Mouse (Mus musculus): ENCODE measurements around the gene Kdelc2. TPM values are rescaled to one million over a fixed set of nuclear protein-coding genes. Genes with fewer than 3 reads are reported as not detected.
A peak's percentile ranks its signal among the peaks of the same experiment; 100 is the strongest.

Gene Kdelc2
- total RNA-seq, 2 experiments from 2014 or later, result 15.0 to 17.8 TPM

- intact Hi-C loops (cut with DNase I), result no loop called here
- DNase-seq, result no peak
Measured at GRCm38 (mm10) chr9:53381113-53381615, 2.7 kb upstream of the Kdelc2 start.

DNA sequence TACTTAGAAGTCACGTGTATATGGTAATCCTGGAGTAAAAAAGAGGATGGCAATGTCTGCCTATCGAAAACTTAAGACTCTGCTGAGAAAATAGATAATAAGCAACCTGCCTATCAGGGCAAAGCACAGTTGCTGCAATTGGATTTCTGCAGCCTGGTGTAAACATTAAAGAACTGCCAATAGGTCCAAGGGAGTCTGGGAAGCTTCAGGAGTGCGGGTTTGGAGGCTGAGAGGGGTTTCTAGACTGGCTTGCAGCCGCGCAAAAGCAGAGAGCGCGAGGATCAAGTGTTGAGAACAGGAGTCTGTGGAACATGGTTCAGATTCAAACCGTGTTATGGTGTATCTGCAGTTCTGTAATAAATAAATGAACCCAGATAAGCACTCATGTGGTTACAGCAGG is 1.0 kb downstream of the Kdelc2 start:
- intact Hi-C loops (cut with DNase I), result no loop called here
- no peak for DNase-seq

DNA sequence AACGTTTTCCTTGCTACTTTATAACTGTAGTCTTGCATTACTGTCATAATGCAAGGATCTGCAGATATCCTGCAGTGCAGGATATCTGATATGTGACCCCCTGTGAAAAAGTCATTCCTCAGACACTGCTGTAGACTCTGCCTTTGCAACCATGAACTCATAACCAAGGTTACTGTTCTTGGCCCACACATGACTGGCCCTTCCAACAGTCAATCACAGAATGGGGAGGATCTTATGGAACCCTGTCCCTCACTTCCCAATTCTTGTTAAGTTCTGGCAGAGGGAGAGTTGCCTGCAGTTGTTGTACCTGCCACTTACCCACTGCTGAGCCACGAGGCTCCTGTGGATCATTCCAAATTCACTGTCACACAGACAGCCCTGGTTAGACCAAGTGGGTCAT is 3.6 kb downstream of the Kdelc2 start:
- no peak for DNase-seq
- intact Hi-C loops (cut with DNase I), result no loop called here

DNA sequence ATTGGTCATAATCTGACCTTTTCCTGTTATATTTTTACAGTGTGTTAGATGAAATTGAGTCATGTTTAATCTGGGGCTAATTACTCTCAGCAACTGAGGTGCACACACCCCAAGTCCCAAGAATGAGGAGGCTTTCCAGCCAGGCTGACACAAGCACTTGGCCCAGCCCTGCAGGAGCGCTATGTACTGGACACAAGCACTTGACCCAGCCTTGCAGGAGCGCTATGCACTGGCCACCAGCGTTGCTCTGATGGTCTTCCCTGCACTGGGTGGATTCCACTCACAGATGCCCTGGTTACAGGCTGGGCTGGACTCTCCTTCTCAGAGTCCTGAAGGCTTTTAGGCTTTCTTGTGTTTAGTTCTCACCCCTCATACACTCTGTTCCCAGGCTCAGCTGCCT is 5.3 kb downstream of the Kdelc2 start:
- intact Hi-C loops (cut with DNase I), result no loop called here
- no peak for DNase-seq

GRCm38 (mm10) chr9:53390136-53390535 is 6.3 kb downstream of the Kdelc2 start:
- intact Hi-C loops (cut with DNase I), result no loop called here
- no peak for DNase-seq

DNA sequence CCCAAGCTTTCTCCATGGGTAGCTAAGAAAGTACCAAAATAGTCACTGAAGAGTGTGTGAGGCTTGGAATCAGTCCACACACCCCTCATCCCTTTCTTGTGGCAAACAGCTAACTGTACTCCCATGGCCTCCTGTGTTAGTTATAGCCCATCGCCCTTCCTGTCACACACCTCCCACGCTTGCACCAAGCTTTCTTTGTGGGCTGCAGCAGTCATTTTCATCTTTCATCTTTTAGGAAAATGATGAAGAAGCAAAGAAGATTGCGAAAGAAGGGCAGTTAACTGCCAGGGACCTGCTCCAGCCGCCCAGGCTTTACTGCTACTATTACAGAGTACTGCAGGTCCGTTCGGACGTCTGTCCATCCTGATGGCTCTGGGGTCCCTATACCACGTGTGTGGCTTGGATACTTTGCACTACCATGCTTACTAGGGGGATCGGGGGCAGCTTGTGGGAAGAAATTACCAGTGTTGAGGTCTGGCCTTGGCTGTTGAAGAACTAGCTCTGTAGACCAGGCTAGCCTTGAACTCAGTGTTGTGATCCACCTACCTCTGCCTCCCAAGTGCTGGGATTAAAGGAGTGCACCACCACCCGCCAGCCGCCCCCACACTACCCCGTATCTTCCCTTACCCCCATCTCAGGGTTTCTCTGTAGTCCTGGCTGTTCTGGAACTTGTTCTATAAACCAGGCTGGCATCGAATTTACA is 14.0 kb downstream of the Kdelc2 start:
- no peak for DNase-seq
- intact Hi-C loops (cut with DNase I), result loop anchor here (1.0 kb wide), 1 partner anchor 144 kb away; no protein-coding TSS in a partner anchor

GRCm38 (mm10) chr9:53398388-53398700 is 14.5 kb downstream of the Kdelc2 start:
- intact Hi-C loops (cut with DNase I), result loop anchor here (1.0 kb wide), 1 partner anchor 144 kb away; no protein-coding TSS in a partner anchor
- DNase-seq, result peak; percentile 48 to 73

- DNase-seq, result no peak
- intact Hi-C loops (cut with DNase I), result no loop called here
Measured at GRCm38 (mm10) chr9:53399537-53399936, 15.7 kb downstream of the Kdelc2 start.

GRCm38 (mm10) chr9:53400696-53401095 is 16.9 kb downstream of the Kdelc2 start:
- intact Hi-C loops (cut with DNase I), result no loop called here
- DNase-seq, result no peak

DNA sequence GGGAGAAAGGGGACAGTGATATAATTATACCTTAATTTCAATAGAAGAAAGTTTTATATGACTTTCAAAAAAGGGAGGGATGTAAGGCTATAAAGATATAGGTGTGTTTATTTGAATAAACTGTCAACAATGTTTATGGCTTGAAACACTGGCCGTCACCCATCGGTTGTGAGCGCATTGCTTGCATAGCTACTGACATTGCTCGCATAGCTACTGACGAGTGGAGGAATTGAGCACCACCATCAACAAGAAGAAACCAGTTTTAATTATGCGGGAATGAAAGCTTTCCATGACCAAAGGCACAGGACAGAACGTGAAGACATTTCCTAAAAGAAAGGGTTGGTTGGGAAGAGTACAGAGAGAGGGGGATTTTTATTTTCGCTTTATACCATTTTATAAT is 17.3 kb downstream of the Kdelc2 start:
- DNase-seq, result no peak
- intact Hi-C loops (cut with DNase I), result no loop called here

DNA sequence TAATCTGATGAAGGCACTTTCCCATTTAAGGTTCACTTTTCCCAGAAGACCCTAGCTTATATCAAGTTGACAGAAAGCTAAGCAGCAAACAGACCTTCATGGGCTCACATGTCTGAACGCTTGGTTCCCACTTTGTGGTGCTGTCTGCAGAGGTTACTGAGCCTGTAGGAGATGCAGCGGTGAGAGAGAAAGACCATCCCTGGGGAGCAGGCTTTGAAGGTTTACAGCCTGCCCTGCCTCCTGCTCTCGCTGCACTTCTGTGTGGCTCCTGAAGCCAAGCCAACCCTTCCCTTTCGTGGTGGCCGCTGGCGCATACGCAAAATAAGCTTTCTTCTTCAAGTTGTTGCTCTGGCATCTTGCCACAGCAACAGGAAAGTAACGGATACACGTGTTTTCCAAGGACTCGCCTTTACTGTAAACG is 18.5 kb downstream of the Kdelc2 start, which contains the start of gene 4930550C14Rik:
Gene 4930550C14Rik, plus strand, starts transcription at position 35 of the 421 bp plus-strand sequence.
- DNase-seq, result peak; percentile 54 to 64
- intact Hi-C loops (cut with DNase I), result no loop called here

GRCm38 (mm10) chr9:53402991-53403390 is 19.2 kb downstream of the Kdelc2 start:
- DNase-seq, result no peak
- intact Hi-C loops (cut with DNase I), result no loop called here

GRCm38 (mm10) chr9:53404050-53404752 is 20.4 kb downstream of the Kdelc2 start:
- intact Hi-C loops (cut with DNase I), result no loop called here
- no peak for DNase-seq

- intact Hi-C loops (cut with DNase I), result no loop called here
- peak; percentile 72 to 76 for DNase-seq
Measured at GRCm38 (mm10) chr9:53404753-53405722, 21.2 kb downstream of the Kdelc2 start.

DNA sequence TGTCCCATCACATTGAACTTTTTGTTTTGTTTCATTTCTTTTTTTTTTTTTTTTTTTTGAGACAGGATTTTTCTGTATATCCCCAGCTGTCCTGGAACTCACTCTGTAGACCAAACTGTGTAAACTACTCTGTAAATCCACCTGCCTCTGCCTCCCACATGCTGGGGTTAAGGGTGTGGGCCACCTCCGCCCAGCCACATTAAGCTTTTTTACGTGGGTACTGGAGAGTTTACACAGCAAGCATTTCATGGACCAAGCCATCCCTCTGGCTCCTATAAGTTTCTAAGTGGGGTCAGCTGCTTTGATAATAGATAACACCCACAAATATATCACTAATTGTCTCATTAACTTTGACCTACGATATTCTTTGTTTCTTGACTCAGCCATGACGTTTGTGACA is 24.7 kb downstream of the Kdelc2 start:
- intact Hi-C loops (cut with DNase I), result no loop called here
- no peak for DNase-seq

DNA sequence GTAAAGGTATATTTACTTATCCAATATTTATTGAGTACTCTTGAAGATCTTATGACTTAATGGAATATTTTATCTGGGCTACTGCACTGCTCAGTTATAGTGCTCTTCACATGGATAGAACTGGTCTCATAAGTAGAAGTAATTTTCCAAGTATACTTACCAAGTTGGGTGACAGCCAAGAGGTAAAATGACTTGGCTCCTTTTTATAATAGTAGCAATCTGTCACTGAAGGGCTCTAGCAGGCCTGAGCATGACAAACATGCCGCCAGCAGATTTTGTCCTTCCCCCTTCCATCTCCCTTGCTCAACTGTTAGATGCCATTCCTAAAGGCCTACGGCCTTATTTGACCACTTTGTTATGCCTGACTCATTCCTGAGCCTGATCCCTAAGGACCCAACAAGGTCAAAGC is 25.1 kb downstream of the Kdelc2 start:
- intact Hi-C loops (cut with DNase I), result no loop called here
- DNase-seq, result no peak

GRCm38 (mm10) chr9:53409427-53409826 is 25.6 kb downstream of the Kdelc2 start:
- intact Hi-C loops (cut with DNase I), result no loop called here
- DNase-seq, result no peak

- intact Hi-C loops (cut with DNase I), result no loop called here
- no peak for DNase-seq
Measured at GRCm38 (mm10) chr9:53422133-53422896, 38.5 kb downstream of the Kdelc2 start.

DNA sequence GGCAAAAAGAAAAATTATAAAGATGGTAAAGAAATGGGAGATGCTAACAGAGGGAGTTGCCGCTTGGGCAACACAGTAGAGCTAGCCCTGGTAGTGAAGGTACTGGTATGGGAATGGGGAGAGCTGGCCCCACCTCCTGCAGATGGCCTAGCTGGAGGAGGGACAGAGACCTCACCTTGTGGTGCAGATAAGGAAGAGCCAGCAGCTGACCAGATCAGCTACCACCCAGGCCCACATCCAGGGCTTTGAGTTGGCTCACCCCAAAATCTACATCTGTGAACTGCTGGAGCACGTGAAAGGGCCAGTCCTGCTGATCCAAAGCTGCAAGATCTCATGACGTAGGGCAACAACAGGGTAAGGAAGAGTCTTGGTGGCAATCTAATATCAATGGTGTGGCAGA is 42.9 kb downstream of the Kdelc2 start:
- no peak for DNase-seq
- intact Hi-C loops (cut with DNase I), result no loop called here

DNA sequence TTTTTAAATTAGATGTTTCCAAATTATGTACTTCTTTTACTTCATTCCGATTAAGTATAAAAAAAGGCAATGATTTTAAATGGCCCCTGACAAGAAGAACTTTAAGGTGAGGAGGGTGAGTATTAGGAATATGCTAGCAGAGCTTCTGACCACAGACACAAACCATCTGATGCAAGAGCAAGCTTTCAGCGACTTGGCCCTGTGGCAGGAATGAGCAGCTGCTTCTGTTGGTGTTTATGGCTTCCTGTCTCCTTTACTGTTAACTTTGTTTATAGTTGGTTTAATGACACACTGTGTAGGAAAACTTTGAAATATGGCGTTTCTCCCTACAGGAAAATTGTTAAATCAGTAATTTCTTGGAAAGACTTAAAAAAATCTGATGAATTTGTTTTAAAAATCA is 43.8 kb downstream of the Kdelc2 start:
- DNase-seq, result no peak
- intact Hi-C loops (cut with DNase I), result no loop called here

Measured in heart, postnatal 10 days (tissue).